Mouse (Mus musculus) ZHBTc4 (cell line): ENCODE data around the gene Appl1.

Source experiments
- DNase-seq: peaks from one replicate; pipeline ENCODE4 v3.0.0-alpha.2; 2011; ENCODE audit warnings: low read depth, low spot score

Gene Appl1

GRCm38 (mm10) chr14:26971106-26971789 is at the start of gene Appl1:
Appl1 (minus strand) TSS chr14:26971232.
- DNase-seq = no peak

DNA sequence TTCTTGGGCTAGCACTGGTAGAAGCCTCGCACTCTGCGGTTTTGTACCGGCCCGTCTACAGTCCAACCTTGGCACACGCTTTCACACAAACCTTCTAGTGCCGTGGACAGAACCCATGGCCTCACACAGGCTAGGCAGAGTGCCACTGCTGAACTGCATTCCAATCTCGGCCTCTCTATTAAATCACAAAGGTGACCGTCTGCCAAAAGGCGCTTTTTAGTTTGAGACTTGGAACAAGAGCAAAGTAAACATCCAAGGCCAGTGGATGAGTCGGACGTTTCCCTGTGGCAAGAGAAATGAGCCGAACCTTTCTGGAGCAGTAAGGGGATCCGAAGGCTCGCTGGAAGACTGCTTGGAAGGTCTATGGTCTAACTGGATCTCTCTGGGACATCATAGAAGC is 48.8 kb upstream of the Appl1 start:
- no peak for DNase-seq

- DNase-seq = no peak
Observed at GRCm38 (mm10) chr14:27017936-27018335, 46.9 kb upstream of the Appl1 start.

GRCm38 (mm10) chr14:27013658-27014057 is 42.6 kb upstream of the Appl1 start:
- DNase-seq = peak; percentile 32

DNA sequence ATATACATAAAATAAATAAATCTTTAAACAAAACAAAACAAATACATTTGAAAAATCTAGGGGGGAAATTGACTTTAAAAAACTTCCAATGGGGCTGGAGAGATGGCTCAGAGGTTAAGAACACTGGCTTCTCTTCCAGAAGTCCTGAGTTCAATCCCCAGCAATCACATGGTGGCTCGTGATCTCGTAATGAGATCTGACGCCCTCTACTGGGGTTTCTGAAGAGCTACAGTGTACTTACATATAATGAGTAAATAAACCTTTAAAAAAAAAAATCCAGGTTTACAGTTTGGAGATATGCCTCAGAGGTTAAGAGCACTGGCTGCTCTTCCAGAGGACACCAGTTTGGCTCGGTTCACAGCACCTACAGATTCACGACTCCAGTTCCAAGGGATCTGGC is 40.5 kb upstream of the Appl1 start:
- peak; percentile 80 for DNase-seq

DNA sequence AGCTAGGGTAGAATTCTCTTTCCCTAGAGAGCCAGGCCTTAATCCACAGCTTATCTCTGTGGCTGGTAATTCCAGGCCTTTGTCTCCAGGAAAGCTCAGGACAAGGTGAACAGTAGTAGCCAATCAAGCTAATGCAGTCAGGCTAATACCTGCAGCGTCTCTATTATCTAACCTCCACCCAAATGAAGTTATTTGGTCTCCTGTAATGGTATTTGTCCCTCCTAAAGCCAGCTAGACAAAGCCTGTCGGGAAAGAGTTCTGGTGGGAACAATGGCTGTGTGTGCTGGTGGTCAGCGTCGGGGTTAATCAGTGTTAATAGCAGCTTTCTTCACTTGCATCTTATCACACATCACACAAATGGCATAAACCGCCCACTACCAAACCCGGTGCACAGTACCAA is 34.9 kb upstream of the Appl1 start:
- DNase-seq = no peak

DNA sequence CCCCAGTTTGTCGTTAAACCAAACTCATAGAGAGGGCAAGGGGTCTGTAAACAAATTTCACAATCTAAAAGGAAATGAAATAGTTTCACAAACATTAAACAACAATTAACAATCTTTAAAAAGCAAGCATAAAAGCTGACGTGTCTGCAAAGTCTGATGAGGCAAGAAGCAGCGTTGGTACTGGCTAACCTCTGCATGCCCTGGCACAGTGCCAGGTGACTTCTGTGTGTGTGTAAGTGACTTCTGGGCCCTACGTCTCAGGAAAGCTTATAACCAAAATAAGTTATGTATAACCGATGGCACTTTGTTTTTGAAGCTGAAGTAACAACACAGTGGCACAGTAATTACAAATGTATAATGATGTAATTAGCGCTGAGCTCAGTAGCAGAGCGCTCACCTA is 33.9 kb upstream of the Appl1 start:
- DNase-seq = no peak

GRCm38 (mm10) chr14:27000386-27000785 is 29.4 kb upstream of the Appl1 start:
- DNase-seq = peak; percentile 70

DNA sequence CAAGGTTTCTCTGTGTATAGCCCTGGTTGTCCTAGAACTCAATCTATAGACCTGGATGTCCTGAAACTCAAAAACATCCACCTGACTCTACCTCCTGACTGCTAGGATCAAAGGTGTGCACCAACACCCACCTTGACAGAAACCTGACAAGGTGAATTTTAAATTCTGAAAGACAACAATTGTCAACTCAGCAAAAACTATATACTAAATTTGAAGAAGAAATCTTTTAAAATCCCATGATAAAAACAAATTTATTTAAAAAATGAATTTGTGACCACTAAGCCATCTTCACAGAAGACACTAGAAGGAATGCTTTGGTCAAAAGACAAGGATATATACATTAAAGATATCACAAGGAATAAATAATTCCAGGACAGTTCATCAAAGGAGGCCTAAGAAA is 25.2 kb upstream of the Appl1 start:
- no peak for DNase-seq

DNA sequence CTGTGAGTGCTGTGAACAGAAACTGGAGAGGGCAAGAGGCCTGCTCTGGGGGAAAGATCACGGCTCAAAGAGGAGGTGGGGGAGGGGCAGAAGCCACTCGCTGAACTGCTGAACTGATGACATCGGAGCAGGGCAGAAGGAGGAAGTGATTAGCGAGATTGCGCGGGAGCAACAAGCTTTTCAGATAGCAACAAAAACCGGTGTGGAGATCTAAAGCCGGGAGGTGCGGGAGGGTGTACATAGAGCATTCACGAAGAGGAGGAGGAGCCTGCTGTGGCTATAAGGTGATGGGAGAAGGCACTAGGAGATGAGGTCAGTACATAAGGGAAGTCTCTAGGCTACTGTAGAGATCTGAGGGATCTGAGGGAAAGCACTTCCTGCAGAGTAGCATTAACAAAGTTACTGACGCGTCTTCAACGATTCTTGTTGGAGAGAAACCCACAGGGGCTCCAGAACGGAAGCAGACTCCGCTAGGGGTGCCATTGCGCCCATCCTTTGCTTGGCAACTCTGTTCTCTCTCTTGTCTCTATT is 23.2 kb upstream of the Appl1 start, which contains the start of gene Hesx1:
Hesx1 (plus strand) TSS at position 206 of the 531 bp plus-strand sequence.
- peak; percentile 92 for DNase-seq

DNA sequence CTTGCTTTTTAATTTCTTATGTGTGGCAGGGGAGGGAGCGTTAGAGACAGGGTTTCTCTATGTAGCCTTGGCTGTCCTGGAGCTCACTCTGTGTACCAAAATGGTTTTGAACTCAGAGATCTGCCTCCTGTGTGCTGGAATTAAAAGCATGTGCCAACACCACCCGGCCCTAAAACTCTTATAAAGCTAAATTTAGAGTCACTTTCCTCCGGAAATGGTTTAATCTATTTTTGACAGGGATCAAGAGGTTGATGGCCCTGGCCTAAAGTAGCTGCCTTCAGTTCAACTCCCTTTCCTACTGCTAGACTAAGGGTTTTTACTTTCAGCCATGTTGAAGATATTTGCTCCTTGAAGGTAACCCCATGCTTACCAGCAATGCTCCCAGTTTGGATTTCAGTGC is 22.4 kb upstream of the Appl1 start:
- no peak for DNase-seq

DNA sequence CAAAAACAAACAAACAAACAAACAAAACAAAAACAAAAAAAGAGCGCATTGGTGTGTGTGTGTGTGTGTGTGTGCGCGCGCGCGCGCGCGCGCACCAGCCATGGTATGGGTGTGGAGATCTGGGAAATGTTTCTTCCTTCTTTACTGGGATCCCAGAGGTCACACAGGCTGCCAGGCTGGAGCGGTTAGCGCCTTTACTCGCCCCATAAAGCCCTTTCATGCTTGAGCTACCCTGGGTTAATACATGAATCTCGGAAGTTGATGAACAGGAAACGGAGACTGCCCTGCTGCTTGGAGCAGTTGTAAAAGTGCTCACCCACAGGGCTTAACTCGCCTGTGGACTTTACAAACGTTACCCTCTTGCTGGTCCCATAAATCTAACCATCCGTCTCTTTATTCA is 20.6 kb upstream of the Appl1 start:
- peak; percentile 34 for DNase-seq

GRCm38 (mm10) chr14:26988694-26989093 is 17.7 kb upstream of the Appl1 start:
- peak; percentile 61 for DNase-seq

GRCm38 (mm10) chr14:26982150-26982530 is 11.1 kb upstream of the Appl1 start:
- DNase-seq = no peak

- peak; percentile 47 for DNase-seq
Observed at GRCm38 (mm10) chr14:26981494-26982149, 10.6 kb upstream of the Appl1 start.

DNA sequence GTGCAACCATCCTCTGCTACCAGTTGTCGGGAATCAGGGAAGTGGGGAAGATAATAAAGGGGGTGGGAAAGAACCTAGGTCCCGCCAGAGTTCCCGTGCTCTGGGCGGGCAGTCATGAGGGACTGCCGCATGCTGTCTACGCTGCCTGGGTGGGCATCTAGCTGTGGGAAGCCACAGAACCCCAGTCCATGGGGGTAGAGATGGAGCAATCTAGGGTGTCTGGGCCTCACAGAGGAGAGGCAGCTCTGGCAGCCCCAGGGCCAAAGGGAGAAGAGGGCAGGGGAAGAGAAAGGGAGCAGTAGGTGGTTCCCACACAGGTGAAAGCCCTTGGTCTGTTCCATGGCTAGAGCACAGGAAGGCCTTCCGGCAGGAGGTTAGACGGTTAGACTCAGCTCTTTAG is 10.0 kb upstream of the Appl1 start:
- DNase-seq = peak; percentile 41

DNA sequence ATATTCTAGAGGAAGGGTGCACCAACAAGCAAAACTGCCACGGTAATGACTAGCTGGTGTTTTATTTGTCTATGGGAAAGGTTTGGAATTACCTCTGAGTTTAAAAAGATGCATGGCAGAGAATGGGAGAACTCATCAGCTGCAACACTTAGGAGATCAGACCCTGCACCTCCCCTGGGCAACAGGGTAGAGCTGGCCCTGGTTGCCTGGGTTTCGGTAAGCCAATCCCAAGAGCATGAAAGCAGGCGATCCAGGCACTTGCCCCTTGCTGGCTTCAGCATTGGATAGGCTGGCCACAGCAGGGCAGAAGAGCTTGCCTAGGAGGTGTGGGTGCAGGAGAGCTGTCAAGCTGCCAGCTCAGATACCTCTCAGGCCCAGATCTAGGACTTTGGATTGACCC is 8.8 kb upstream of the Appl1 start:
- no peak for DNase-seq

GRCm38 (mm10) chr14:26977500-26977899 is 6.5 kb upstream of the Appl1 start:
- DNase-seq = peak; percentile 47

- DNase-seq = no peak
Observed at GRCm38 (mm10) chr14:26976212-26976611, 5.2 kb upstream of the Appl1 start.

DNA sequence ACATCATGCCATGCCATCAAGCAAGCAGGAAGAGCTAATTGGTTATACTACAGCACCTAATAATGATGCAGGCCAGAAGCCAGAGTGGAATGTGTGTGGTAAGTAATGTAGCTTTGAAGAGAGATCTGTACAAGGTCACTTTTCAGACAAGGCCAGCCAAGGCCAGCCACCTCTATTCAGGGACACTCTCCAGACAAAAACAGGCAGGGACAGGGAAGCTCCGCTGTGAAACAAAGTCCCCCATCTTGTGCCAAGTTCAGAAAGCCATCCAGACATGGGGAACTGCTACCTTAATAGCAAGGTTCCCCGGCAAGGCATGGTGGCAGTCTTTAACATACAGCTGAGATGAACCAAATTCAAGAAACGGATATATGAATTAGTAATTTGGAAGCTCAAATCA is 4.5 kb upstream of the Appl1 start:
- no peak for DNase-seq

DNA sequence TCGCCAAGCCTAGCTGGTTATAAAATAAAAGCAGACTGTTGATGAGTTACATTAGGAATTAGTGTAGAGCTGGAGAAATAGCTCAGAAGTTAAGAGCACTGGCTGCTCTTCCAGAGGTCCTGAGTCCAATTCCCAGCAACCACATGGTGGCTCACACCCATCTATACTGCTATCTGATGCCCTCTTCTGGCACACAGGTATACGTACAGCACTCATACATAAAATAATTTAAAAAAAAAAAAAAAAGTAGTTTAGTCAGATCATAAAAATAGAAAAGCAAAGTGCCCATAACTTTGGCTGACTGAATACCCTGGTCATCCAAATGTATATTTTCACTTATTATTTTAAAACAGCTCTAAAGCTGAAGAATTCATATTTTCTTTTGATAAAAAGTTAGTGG is 2.1 kb upstream of the Appl1 start:
- DNase-seq = peak; percentile 44

DNA sequence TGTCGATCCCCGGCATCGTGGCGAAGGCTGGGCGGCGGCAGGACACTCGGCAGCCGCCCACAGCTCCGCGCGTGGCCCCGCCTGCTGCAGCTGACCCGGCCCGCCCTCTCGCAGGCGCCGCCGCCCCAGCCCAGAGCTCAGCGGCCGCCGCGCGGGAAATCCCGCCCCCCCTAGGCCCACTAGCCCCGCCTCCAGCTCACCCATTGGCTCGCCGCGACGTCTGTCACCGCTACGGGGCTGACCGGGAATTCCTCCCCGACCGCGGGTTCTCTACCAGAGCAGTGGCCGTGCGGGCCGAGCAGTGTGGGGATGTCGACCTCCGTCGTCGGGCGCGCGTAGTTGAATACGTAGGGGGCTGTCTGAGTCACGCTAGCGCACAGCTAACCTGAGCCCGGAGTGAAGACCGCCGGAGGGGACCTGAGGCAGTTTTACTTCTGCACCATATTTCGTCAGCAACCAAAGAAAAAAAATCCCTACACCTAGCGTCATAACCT is 546 bp downstream of the Appl1 start:
- peak; percentile 97 for DNase-seq

- DNase-seq = peak; percentile 78
Observed at GRCm38 (mm10) chr14:26969856-26970407, 1.1 kb downstream of the Appl1 start.
